Mouse (Mus musculus) heart, postnatal 0 days (tissue): ENCODE measurements around the gene Olfr66.

ENCODE experiments used
- CTCF ChIP-seq: IDR thresholded peaks from 2 replicates; pipeline ENCODE4 v1.5.1; 2016; ENCODE audit warnings: antibody characterized with exemption, control low read depth, low read depth
- EP300 ChIP-seq: IDR thresholded peaks from 2 replicates; pipeline ENCODE4 v1.6.1; 2016; ENCODE audit warnings: antibody characterized with exemption, low read depth

GRCm38 (mm10) chr7:103877093-103877492 lies 9.0 kb downstream of the Olfr66 start:
- TF ChIP-seq CTCF (no peak), EP300 (no peak)
